ENCODE assay signal across 21 mouse cellular contexts in genomic region chr5:32834497-32834896, GRCm38 (mm10). TPM values are rescaled to one million over a fixed set of nuclear protein-coding genes. Genes with fewer than 3 reads are reported as not detected.
"Had no signal": no experiment of that assay in that cellular context is flagged by ENCODE, and none has a peak within 500 bp of the region (broad histone marks: within the 10 kb centered on the region; RNA-seq: fewer than 3 reads in every experiment).

No protein-coding gene starts in this region.

- H3K9me3 ChIP-seq: limb, embryonic 12.5 days; lung, embryonic 15.5 days; midbrain, embryonic 13.5 days; neural tube, embryonic 15.5 days had no signal

- H3K9ac ChIP-seq: limb, embryonic 12.5 days; lung, embryonic 15.5 days; midbrain, embryonic 13.5 days; neural tube, embryonic 15.5 days had no signal

- H3K4me1 ChIP-seq: limb, embryonic 12.5 days; lung, embryonic 15.5 days; midbrain, embryonic 13.5 days; neural tube, embryonic 15.5 days had no signal

- H3K27me3 ChIP-seq: limb, embryonic 12.5 days; lung, embryonic 15.5 days; midbrain, embryonic 13.5 days; neural tube, embryonic 15.5 days had no signal

- H3K4me3 ChIP-seq: limb, embryonic 12.5 days; lung, embryonic 15.5 days; midbrain, embryonic 13.5 days; myocyte; neural tube, embryonic 15.5 days had no signal

- H3K27ac ChIP-seq: limb, embryonic 12.5 days; lung, embryonic 15.5 days; macrophage; midbrain, embryonic 13.5 days; neural tube, embryonic 15.5 days had no signal

- DNase-seq: kidney, adult 11 months; kidney, adult 9 months; kidney, postnatal 10 days; kidney, postnatal 4 days; lung, postnatal 14 days; right cerebral cortex, adult 18-20 months; right cerebral cortex, postnatal 25 days; thymus, postnatal 36 days had no signal

- ATAC-seq: midbrain, embryonic 13.5 days had no signal

- H3K4me2 ChIP-seq: limb, embryonic 12.5 days; lung, embryonic 15.5 days; midbrain, embryonic 13.5 days; neural tube, embryonic 15.5 days had no signal

RNA-seq across cellular contexts. Expression of gene Gm20671, which starts 7.6 kb away (rescaled TPM):
- total RNA-seq: layer of hippocampus, postnatal 25 days; left cerebral cortex, postnatal 36 days; liver, adult 2 months had no signal
- polyA plus RNA-seq: limb, embryonic 12.5 days; liver, embryonic 16.5 days; lung, embryonic 15.5 days; macrophage; midbrain, embryonic 13.5 days; myocyte; neural tube, embryonic 11.5 days; neural tube, embryonic 15.5 days; stomach, embryonic 16.5 days; thymus, postnatal 0 days had no signal
